Mouse (Mus musculus) embryonic facial prominence, embryonic 14.5 days (tissue): ENCODE results near the gene Klf1. TPM values are rescaled to one million over a fixed set of nuclear protein-coding genes. Genes with fewer than 3 reads are reported as not detected.
A peak's percentile ranks its signal among the peaks of the same experiment; 100 is the strongest.

Experiments
- ATAC-seq: fragments of 200-750 bp; cut with Nextera tagmentation; 2 replicates; pipeline ENCODE4 v1.8.0; 2017; ENCODE audit warnings: low read depth, moderate number of reproducible peaks, moderate TSS enrichment
- DNase-seq: peaks from one replicate; pipeline ENCODE4 v3.0.0-alpha.2; 2015; ENCODE audit warnings: low spot score
- H3K27ac ChIP-seq: fragments of 300-500 bp; sonication (generic); replicated peaks from 2 replicates; pipeline ENCODE4 v1.5.1; 2014; ENCODE audit warnings: low read depth, mild to moderate bottlenecking, low read length, moderate library complexity
- H3K27me3 ChIP-seq: fragments of 300-500 bp; sonication (generic); replicated peaks from 2 replicates; pipeline ENCODE4 v1.6.1; 2014; ENCODE audit warnings: low read length; ENCODE audit not compliant: control insufficient read depth, insufficient read depth
- H3K36me3 ChIP-seq: fragments of 300-500 bp; sonication (generic); 2 replicates; pipeline ENCODE4 v1.6.1; 2014; ENCODE audit warnings: low read length, mixed read lengths; ENCODE audit not compliant: control insufficient read depth, insufficient read depth
- H3K4me1 ChIP-seq: fragments of 300-500 bp; sonication (generic); 2 replicates; pipeline ENCODE4 v1.6.1; 2014; ENCODE audit warnings: antibody characterized with exemption, low read length; ENCODE audit not compliant: control insufficient read depth, insufficient read depth
- H3K4me2 ChIP-seq: fragments of 300-500 bp; sonication (generic); 2 replicates; pipeline ENCODE4 v1.6.1; 2014; ENCODE audit warnings: low read depth, mild to moderate bottlenecking, low read length, moderate library complexity, mixed read lengths
- H3K4me3 ChIP-seq: fragments of 300-500 bp; sonication (generic); 2 replicates; pipeline ENCODE4 v1.5.1; 2014; ENCODE audit warnings: low read depth, mild to moderate bottlenecking, low read length
- H3K9ac ChIP-seq: fragments of 300-500 bp; sonication (generic); 2 replicates; pipeline ENCODE4 v1.6.1; 2014; ENCODE audit warnings: low read depth, mild to moderate bottlenecking, low read length, moderate library complexity, mixed read lengths
- H3K9me3 ChIP-seq: fragments of 300-500 bp; sonication (generic); 2 replicates; pipeline ENCODE4 v1.6.1; 2016; ENCODE audit warnings: low read length; ENCODE audit not compliant: control insufficient read depth
- WGBS: fragments of 180-500 bp; shearing (Covaris S2); extraction: QIAGEN DNeasy Blood & Tissue Kit; methylation state at CpG from one replicate; pipeline ENCODE4 v1.1.7; 2014; 5-methylcytosine and 5-hydroxymethylcytosine counted together
- polyA plus RNA-seq: library from polyadenylated mRNA; unstranded; fragments of >200 nt; fragmentation: Nextera tagmentation; extraction: Ambion mirVana; gene quantifications from 2 replicates; pipeline ENCODE4 v1.2.1, GENCODE M21; 2014

Gene Klf1
- polyA plus RNA-seq, 1 experiment from 2014 or later = 2.2 TPM

DNA sequence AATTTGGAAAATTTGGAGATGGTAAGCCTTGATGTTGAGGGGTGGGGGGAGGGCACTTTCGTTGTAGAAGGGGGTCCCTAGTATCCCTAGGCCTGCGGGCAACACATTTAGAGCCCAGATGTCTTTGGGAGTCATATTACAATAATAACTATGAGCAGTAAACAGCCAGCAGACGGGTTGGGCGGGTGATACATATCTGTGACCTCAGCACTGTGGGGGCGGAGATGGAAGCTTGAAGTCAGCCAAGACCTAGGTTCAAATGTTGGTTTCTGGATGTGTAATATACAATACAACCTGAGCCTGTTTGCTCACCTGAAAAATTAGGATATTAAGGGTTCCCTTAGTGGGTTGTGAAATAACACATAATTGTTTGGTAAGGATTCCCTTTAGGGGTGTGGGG lies 8.2 kb downstream of the Klf1 start:
- H3K4me1 ChIP-seq = peaks cover 9% of the 10 kb centered on the region; the same call in 1 of the 2 replicates
- ATAC-seq = no peak
- H3K36me3 ChIP-seq = no peaks in the 10 kb centered on the region
- DNase-seq = no peak
- peaks cover 5% of the 10 kb centered on the region; the same call in 1 of the 2 replicates for H3K9me3 ChIP-seq
- H3K27me3 ChIP-seq = peaks cover 34% of the 10 kb centered on the region
- H3K4me2 ChIP-seq = 0 out of 2 replicates have a peak overlapping the region, but pooled peaks have one; percentile 85
- WGBS = 51% methylated on average over 5 of the region's 5 CpGs
- H3K4me3 ChIP-seq = no peak overlapping the region
- no peak overlapping the region for H3K27ac ChIP-seq
- H3K9ac ChIP-seq = no peak overlapping the region

DNA sequence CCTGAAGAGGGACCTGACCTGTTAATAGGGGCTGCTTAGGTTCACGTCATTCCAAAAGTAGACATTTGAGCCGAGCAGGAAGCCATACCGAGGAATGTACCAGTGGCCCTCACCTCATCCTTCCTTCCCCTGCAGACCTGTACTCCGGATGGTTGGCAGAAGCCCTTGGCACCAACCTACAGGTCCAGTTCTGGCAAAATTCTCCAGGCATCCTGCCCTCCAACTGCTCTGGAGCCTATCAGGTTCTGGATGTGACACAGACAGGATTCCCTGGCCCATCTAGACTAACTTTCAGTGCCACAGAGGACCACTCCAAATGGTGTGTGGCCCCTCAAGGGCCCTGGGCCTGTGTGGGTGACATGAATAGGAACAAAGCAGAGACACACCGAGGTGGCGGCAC lies 8.8 kb downstream of the Klf1 start:
- no peak overlapping the region for H3K27ac ChIP-seq
- no peak overlapping the region for H3K4me3 ChIP-seq
- no peaks in the 10 kb centered on the region for H3K36me3 ChIP-seq
- DNase-seq (no peak), ATAC-seq (no peak)
- WGBS = 83% methylated on average over 6 of the region's 6 CpGs
- peaks cover 34% of the 10 kb centered on the region for H3K27me3 ChIP-seq
- H3K4me2 ChIP-seq = no peak overlapping the region
- H3K4me1 ChIP-seq = peaks cover 9% of the 10 kb centered on the region; the same call in 1 of the 2 replicates
- no peak overlapping the region for H3K9ac ChIP-seq
- peaks cover 5% of the 10 kb centered on the region; the same call in 1 of the 2 replicates for H3K9me3 ChIP-seq

DNA sequence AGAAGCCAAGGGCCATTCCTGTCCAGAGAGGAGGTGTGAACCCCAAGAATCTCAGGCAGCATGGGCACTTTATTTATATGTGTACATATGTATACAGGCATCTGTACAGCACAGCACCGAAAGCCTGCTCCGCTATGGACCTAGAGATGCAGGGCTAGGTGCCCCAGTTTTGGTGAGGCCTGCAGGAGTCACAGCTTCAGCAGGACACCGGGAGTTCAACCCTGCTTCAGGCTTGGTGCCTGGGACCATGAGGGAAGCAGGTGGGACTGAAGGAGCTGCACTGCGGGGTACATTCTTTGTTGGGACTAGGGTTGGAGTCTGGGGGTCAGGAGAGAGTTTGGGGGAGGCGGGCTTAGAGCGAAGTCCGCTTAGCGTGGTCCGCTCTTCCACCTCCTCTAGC lies 10.1 kb downstream of the Klf1 start:
- no peak overlapping the region for H3K9ac ChIP-seq
- DNase-seq (no peak), ATAC-seq (no peak)
- H3K9me3 ChIP-seq = peaks cover 5% of the 10 kb centered on the region; the same call in 1 of the 2 replicates
- peaks cover 34% of the 10 kb centered on the region for H3K27me3 ChIP-seq
- peaks cover 9% of the 10 kb centered on the region; the same call in 1 of the 2 replicates for H3K4me1 ChIP-seq
- H3K4me3 ChIP-seq = no peak overlapping the region
- H3K27ac ChIP-seq = no peak overlapping the region
- WGBS = 79% methylated on average over 5 of the region's 9 CpGs
- H3K36me3 ChIP-seq = no peaks in the 10 kb centered on the region
- no peak overlapping the region; the same call in 1 of the 2 replicates for H3K4me2 ChIP-seq

DNA sequence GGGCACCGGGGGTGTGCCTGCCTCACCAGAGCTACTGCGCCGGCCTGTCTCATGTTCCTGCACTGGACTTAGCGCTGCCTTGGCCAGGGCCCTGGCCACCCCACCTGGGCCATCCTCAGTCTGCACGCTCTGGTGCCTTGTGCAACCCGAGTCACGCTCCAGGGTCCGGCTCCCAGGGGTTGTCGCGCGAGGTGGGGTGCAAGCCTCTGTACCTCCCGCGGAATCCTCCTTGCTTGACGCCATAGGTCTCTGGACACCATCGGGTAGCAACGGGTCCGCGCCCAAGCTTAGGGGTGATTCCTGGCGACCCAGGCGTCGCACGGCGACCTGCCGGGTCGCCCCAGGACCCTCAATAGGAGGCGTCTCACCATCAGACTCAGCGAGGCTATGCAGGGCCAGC lies 10.7 kb downstream of the Klf1 start:
- Histone ChIP-seq H3K9ac (no peak overlapping the region), H3K4me3 (peak overlapping the region; percentile 49), H3K4me1 (peaks cover 9% of the 10 kb centered on the region; the same call in 1 of the 2 replicates), H3K4me2 (peak overlapping the region; percentile 70), H3K9me3 (peaks cover 5% of the 10 kb centered on the region; the same call in 1 of the 2 replicates), H3K27me3 (peaks cover 34% of the 10 kb centered on the region), H3K27ac (no peak overlapping the region), H3K36me3 (no peaks in the 10 kb centered on the region)
- DNase-seq = no peak
- no peak for ATAC-seq
- 20% methylated on average over 25 of the region's 27 CpGs for WGBS

DNA sequence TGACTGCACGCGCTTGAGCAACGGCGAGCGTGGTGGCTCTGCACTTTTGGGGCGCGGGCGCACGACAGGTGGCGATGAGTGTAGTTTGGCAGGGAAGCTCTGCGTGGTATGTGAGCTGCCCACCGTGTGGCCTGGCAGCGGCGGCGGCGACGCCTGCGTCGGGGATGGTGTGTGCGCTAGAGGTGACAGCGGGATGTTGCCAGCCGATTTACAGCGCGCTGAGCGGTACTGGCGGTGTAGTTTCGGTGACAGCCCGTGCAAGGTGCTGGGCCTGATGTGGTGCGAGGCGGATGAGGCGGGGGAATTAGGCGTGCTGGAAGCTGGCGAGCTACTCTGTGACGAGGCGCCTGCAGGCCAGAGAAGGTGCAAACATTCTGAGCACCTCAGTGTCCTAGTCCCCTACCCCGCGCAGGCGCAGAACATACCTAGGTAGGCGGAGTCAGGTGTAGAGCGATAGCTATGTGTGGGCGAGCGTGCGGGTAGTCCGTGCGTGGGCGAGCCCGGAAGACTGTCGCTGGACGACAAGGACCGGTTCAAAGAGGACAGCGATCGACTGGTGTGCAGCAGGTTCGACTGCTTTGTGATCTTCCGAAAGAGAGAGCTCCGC lies 11.3 kb downstream of the Klf1 start:
- Histone ChIP-seq H3K27ac (no peak overlapping the region), H3K9ac (peak overlapping the region; percentile 50), H3K9me3 (peaks cover 5% of the 10 kb centered on the region; the same call in 1 of the 2 replicates), H3K27me3 (peaks cover 34% of the 10 kb centered on the region), H3K4me1 (peaks cover 9% of the 10 kb centered on the region; the same call in 1 of the 2 replicates), H3K4me2 (peak overlapping the region; percentile 70), H3K4me3 (peak overlapping the region; percentile 49), H3K36me3 (no peaks in the 10 kb centered on the region)
- ATAC-seq (peak; percentile 60), DNase-seq (peak; percentile 87)
- WGBS = 1% methylated on average over 47 of the region's 55 CpGs

DNA sequence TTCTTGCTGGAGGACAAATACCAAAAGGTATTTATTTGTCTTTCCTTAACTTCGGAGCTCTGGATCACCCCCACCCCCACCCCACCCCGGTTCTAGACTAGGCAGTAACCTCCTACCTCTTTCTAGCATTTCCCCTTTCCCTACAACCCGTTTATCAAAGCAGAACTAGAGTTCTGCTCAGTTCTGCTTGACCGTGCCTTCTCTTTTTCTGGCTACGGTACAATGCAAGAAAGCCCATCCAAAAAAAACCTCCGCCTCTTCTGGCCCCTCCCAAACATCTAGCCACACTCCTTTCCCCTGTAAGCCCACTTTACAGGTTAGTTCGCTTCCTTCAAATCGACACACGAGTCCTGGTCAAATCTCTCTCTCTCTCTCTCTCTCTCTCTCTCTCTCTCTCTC lies 11.8 kb downstream of the Klf1 start:
- H3K9ac ChIP-seq = peak overlapping the region; percentile 50
- H3K27me3 ChIP-seq = peaks cover 34% of the 10 kb centered on the region
- H3K36me3 ChIP-seq = no peaks in the 10 kb centered on the region
- H3K4me1 ChIP-seq = peaks cover 9% of the 10 kb centered on the region; the same call in 1 of the 2 replicates
- no peak for DNase-seq
- no peak overlapping the region for H3K27ac ChIP-seq
- no peak for ATAC-seq
- H3K9me3 ChIP-seq = peaks cover 5% of the 10 kb centered on the region; the same call in 1 of the 2 replicates
- peak overlapping the region; percentile 49 for H3K4me3 ChIP-seq
- 10% methylated on average over 9 of the region's 9 CpGs for WGBS
- peak overlapping the region; percentile 70 for H3K4me2 ChIP-seq

DNA sequence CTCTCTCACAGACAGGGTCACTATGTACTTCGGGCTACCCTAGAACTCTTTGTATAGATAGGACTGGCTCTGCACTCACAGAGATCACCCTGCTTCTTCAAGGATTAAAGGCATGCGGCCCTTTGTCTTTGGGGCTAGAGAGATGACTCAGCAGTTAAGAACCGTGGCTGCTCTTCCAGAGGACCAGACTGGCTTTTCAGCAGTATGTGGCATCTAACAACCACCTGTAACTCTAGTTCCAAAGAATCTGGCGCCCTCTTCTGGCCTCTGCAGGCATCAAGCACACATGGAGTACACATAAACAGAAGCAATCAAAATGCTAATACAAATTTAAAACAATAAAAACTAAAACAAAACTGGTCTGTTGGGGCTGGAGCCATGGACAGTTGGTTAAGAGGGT lies 12.2 kb downstream of the Klf1 start:
- no peak overlapping the region for H3K9ac ChIP-seq
- H3K4me2 ChIP-seq = peak overlapping the region; percentile 70

DNA sequence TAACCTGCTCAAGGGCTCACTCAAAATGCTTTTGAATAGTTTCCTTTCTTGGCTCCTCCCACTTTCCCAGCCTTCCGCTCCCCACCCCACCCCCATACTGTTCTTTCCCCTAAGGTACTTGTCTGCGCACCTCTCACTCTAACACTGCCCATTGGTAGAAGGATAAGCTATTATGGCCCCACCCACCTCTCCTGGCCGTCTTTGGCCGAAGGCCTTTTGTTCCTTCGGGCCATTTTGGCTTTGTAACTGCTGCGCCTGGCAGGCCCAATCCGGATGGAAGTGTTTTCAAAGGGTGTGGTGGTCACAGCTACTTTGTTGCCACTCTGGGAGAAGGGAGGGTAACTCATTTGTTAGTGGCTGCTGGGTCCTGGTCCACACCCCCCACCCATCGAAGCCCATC lies 13.5 kb downstream of the Klf1 start:
- no peak overlapping the region for H3K4me3 ChIP-seq
- no peak for ATAC-seq
- no peak overlapping the region for H3K9ac ChIP-seq

More for the DNA sequence above, 12.2 kb downstream of the Klf1 start:
- no peak for ATAC-seq
- H3K9me3 ChIP-seq = peaks cover 5% of the 10 kb centered on the region; the same call in 1 of the 2 replicates
- DNase-seq = peak; percentile 23
- no peaks in the 10 kb centered on the region for H3K36me3 ChIP-seq
- H3K27ac ChIP-seq = no peak overlapping the region
- WGBS = 26% methylated on average over 4 of the region's 4 CpGs
- peak overlapping the region; percentile 49 for H3K4me3 ChIP-seq
- peaks cover 8% of the 10 kb centered on the region; the same call in 1 of the 2 replicates for H3K4me1 ChIP-seq
- H3K27me3 ChIP-seq = peaks cover 34% of the 10 kb centered on the region

DNA sequence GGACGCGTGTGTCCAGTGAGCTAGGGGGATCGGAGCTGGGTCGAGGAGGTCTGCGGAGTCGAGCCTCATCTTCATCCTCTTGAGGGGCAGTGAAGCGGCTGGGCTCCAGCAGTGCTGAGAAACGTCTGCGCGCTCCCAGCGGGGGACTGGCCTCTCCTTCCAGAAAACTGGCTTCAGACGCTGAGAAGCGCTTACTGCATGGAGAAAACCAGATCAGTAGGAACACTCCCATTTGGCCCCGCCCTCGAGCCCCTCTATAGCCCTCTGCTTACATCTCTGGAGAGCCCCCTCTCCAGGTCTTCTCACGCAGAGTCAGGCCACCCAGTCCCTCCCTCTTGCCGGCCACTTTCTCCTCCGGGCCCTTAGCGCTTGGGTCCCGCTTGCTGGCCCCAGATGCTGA lies 16.1 kb downstream of the Klf1 start:
- Histone ChIP-seq H3K4me3 (no peak overlapping the region), H3K4me2 (no peak overlapping the region), H3K27ac (no peak overlapping the region), H3K27me3 (peaks cover 10% of the 10 kb centered on the region), H3K9ac (no peak overlapping the region), H3K9me3 (peaks cover 5% of the 10 kb centered on the region; the same call in 1 of the 2 replicates), H3K4me1 (no peaks in the 10 kb centered on the region), H3K36me3 (no peaks in the 10 kb centered on the region)
- DNase-seq = no peak
- ATAC-seq = no peak
- WGBS = 49% methylated on average over 15 of the region's 20 CpGs

More for the DNA sequence above, 13.5 kb downstream of the Klf1 start:
- H3K27ac ChIP-seq = no peak overlapping the region
- 86% methylated on average over 8 of the region's 8 CpGs for WGBS
- H3K4me1 ChIP-seq = no peaks in the 10 kb centered on the region
- peaks cover 5% of the 10 kb centered on the region; the same call in 1 of the 2 replicates for H3K9me3 ChIP-seq
- H3K36me3 ChIP-seq = no peaks in the 10 kb centered on the region
- peaks cover 32% of the 10 kb centered on the region for H3K27me3 ChIP-seq
- H3K4me2 ChIP-seq = no peak overlapping the region
- DNase-seq = no peak
